Mouse (Mus musculus) MEL (cell line): ENCODE results near the gene Ganc. TPM values are rescaled to one million over a fixed set of nuclear protein-coding genes. Genes with fewer than 3 reads are reported as not detected.
A peak's percentile ranks its signal among the peaks of the same experiment; 100 is the strongest.

ENCODE experiments used
- DNase-seq: peaks from one replicate; pipeline ENCODE4 v3.0.0; 2011; ENCODE audit warnings: low read depth, low spot score
- H3K27ac ChIP-seq: 2 replicates; pipeline ENCODE4 v1.5.1; 2012; ENCODE audit warnings: low read depth, mild to moderate bottlenecking, control low read depth, low read length, moderate library complexity; ENCODE audit not compliant: control insufficient read depth
- H3K27me3 ChIP-seq, 2 experiments: fragments of 150-350 bp in 1 of 2; sonication (generic) in 1 of 2; 2 replicates each; pipeline ENCODE4 v1.6.1; 2012; ENCODE audit warnings: low read length in 2 of 2, mild to moderate bottlenecking in 2 of 2, improper control_type of control experiment in 1 of 2, moderate library complexity in 1 of 2; ENCODE audit not compliant: insufficient read depth in 2 of 2, control insufficient read depth in 1 of 2
- H3K36me3 ChIP-seq, 2 experiments: 2 replicates each; pipeline ENCODE4 v1.6.1; 2012 to 2014; ENCODE audit warnings: low read length in 2 of 2, improper control_type of control experiment in 1 of 2, inconsistent platforms in 1 of 2, mild to moderate bottlenecking in 1 of 2; ENCODE audit not compliant: insufficient read depth in 2 of 2, control insufficient read depth in 1 of 2
- H3K4me1 ChIP-seq, 2 experiments: fragments of 150-350 bp in 1 of 2; sonication (generic) in 1 of 2; 2 replicates each; pipeline ENCODE4 v1.6.1; 2012; ENCODE audit warnings: low read length in 2 of 2, improper control_type of control experiment in 1 of 2, mild to moderate bottlenecking in 1 of 2; ENCODE audit not compliant: insufficient read depth in 2 of 2, control insufficient read depth in 1 of 2
- H3K4me3 ChIP-seq, 2 experiments: fragments of 150-350 bp in 1 of 2; sonication (generic) in 1 of 2; 2 replicates each; pipeline ENCODE4 v1.5.1; 2012; ENCODE audit warnings: low read depth in 2 of 2, low read length in 2 of 2, mild to moderate bottlenecking in 2 of 2, moderate library complexity in 2 of 2, control low read depth in 1 of 2, improper control_type of control experiment in 1 of 2; ENCODE audit not compliant: control insufficient read depth in 1 of 2, insufficient read depth in 1 of 2
- H3K79me2 ChIP-seq: 2 replicates; pipeline ENCODE4 v1.6.1; 2012; ENCODE audit warnings: mild to moderate bottlenecking, low read length, moderate library complexity; ENCODE audit not compliant: control insufficient read depth, poor library complexity, insufficient read depth
- H3K9ac ChIP-seq: 2 replicates; pipeline ENCODE4 v1.6.1; 2012; ENCODE audit warnings: low read depth, mild to moderate bottlenecking, control low read depth, low read length, moderate library complexity; ENCODE audit not compliant: control insufficient read depth, poor library complexity, severe bottlenecking
- H3K9me3 ChIP-seq: fragments of 150-350 bp; sonication (generic); replicated peaks from 2 replicates; pipeline ENCODE4 v1.6.1; 2012; ENCODE audit warnings: mild to moderate bottlenecking, low read length, improper control_type of control experiment, moderate library complexity; ENCODE audit not compliant: insufficient read depth
- BHLHE40 ChIP-seq: IDR thresholded peaks from 2 replicates; pipeline ENCODE4 v1.6.1; 2012; ENCODE audit warnings: low read depth, mild to moderate bottlenecking, inconsistent platforms, low read length, improper control_type of control experiment, borderline replicate concordance
- CHD1 ChIP-seq: IDR thresholded peaks from 2 replicates; pipeline ENCODE4 v1.6.1; 2012; ENCODE audit warnings: low read depth, mild to moderate bottlenecking, inconsistent platforms, low read length, improper control_type of control experiment
- CHD2 ChIP-seq: IDR thresholded peaks from 2 replicates; pipeline ENCODE4 v1.6.1; 2011; ENCODE audit warnings: low read length, improper control_type of control experiment
- ELF1 ChIP-seq: IDR thresholded peaks from 2 replicates; pipeline ENCODE4 v1.6.1; 2014; ENCODE audit warnings: low read depth, mild to moderate bottlenecking, inconsistent platforms, low read length, improper control_type of control experiment, moderate library complexity
- ETS1 ChIP-seq: IDR thresholded peaks from 2 replicates; pipeline ENCODE4 v1.6.1; 2012; ENCODE audit warnings: low read depth, mild to moderate bottlenecking, inconsistent platforms, low read length, improper control_type of control experiment, moderate library complexity
- GABPA ChIP-seq: IDR thresholded peaks from 2 replicates; pipeline ENCODE4 v1.6.1; 2012; ENCODE audit warnings: low read depth, mild to moderate bottlenecking, inconsistent platforms, low read length, improper control_type of control experiment, moderate library complexity
- GATA1 ChIP-seq: IDR thresholded peaks from 2 replicates; pipeline ENCODE4 v1.6.1; 2011; ENCODE audit warnings: low read depth, low read length, improper control_type of control experiment
- KAT2A ChIP-seq: conservative IDR thresholded peaks from 2 replicates; pipeline ENCODE4 v1.6.1; 2012; ENCODE audit warnings: low read depth, low read length, improper control_type of control experiment, inconsistent platforms
- MAX ChIP-seq: IDR thresholded peaks from 2 replicates; pipeline ENCODE4 v1.6.1; 2011; ENCODE audit warnings: low read length, improper control_type of control experiment
- MAZ ChIP-seq: IDR thresholded peaks from 2 replicates; pipeline ENCODE4 v1.6.1; 2012; ENCODE audit warnings: low read depth, mild to moderate bottlenecking, inconsistent platforms, low read length, improper control_type of control experiment
- MEF2A ChIP-seq: IDR thresholded peaks from 2 replicates; pipeline ENCODE4 v1.6.1; 2014; ENCODE audit warnings: low read depth, mild to moderate bottlenecking, inconsistent platforms, low read length, improper control_type of control experiment; ENCODE audit not compliant: poor library complexity, insufficient replicate concordance, severe bottlenecking; ENCODE audit errors: extremely low read depth
- MXI1 ChIP-seq: IDR thresholded peaks from 2 replicates; pipeline ENCODE4 v1.6.1; 2011; ENCODE audit warnings: mild to moderate bottlenecking, low read depth, low read length, improper control_type of control experiment
- MYB ChIP-seq: IDR thresholded peaks from 2 replicates; pipeline ENCODE4 v1.6.1; 2011; ENCODE audit warnings: mild to moderate bottlenecking, low read depth, low read length, improper control_type of control experiment
- NELFE ChIP-seq: IDR thresholded peaks from 2 replicates; pipeline ENCODE4 v1.6.1; 2011; ENCODE audit warnings: low read depth, low read length, improper control_type of control experiment
- NRF1 ChIP-seq: IDR thresholded peaks from 2 replicates; pipeline ENCODE4 v1.6.1; 2014; ENCODE audit warnings: low read depth, mild to moderate bottlenecking, inconsistent platforms, low read length, improper control_type of control experiment, moderate library complexity; ENCODE audit not compliant: poor library complexity, insufficient read depth, severe bottlenecking
- POLR2A ChIP-seq, 2 experiments: IDR thresholded peaks; 2 replicates each; pipeline ENCODE4 v1.6.1; 2011 to 2012; ENCODE audit warnings: low read length in 2 of 2, mild to moderate bottlenecking in 2 of 2, control low read depth in 1 of 2, improper control_type of control experiment in 1 of 2, low read depth in 1 of 2, moderate library complexity in 1 of 2; ENCODE audit not compliant: control insufficient read depth in 1 of 2, insufficient read depth in 1 of 2, poor library complexity in 1 of 2
- RAD21 ChIP-seq: IDR thresholded peaks from 2 replicates; pipeline ENCODE4 v1.6.1; 2011; ENCODE audit warnings: mild to moderate bottlenecking, low read depth, low read length, improper control_type of control experiment
- RCOR1 ChIP-seq: IDR thresholded peaks from 2 replicates; pipeline ENCODE4 v1.6.1; 2012; ENCODE audit warnings: low read depth, mild to moderate bottlenecking, inconsistent platforms, low read length, improper control_type of control experiment
- SIN3A ChIP-seq: IDR thresholded peaks from 2 replicates; pipeline ENCODE4 v1.6.1; 2012; ENCODE audit warnings: low read length, improper control_type of control experiment, inconsistent platforms
- SMC3 ChIP-seq: IDR thresholded peaks from 2 replicates; pipeline ENCODE4 v1.6.1; 2011; ENCODE audit warnings: low read depth, low read length, improper control_type of control experiment
- TAL1 ChIP-seq: IDR thresholded peaks from 2 replicates; pipeline ENCODE4 v1.6.1; 2012; ENCODE audit warnings: mild to moderate bottlenecking, inconsistent platforms, low read length, moderate library complexity, mixed read lengths
- TBP ChIP-seq: IDR thresholded peaks from 2 replicates; pipeline ENCODE4 v1.8.0; 2011; ENCODE audit warnings: low read depth, low read length, improper control_type of control experiment
- TCF12 ChIP-seq: IDR thresholded peaks from 2 replicates; pipeline ENCODE4 v1.6.1; 2014; ENCODE audit warnings: low read depth, mild to moderate bottlenecking, inconsistent platforms, low read length, improper control_type of control experiment, moderate library complexity
- ZKSCAN1 ChIP-seq: IDR thresholded peaks from 2 replicates; pipeline ENCODE4 v1.6.1; 2012; ENCODE audit warnings: low read depth, mild to moderate bottlenecking, inconsistent platforms, low read length, improper control_type of control experiment, moderate library complexity
- ZMIZ1 ChIP-seq: IDR thresholded peaks from 2 replicates; pipeline ENCODE4 v1.6.1; 2012; ENCODE audit warnings: low read depth, mild to moderate bottlenecking, inconsistent platforms, low read length, improper control_type of control experiment, moderate library complexity
- ZNF384 ChIP-seq: IDR thresholded peaks from 2 replicates; pipeline ENCODE4 v1.6.1; 2012; ENCODE audit warnings: low read depth, mild to moderate bottlenecking, inconsistent platforms, low read length, improper control_type of control experiment
- polyA plus RNA-seq, 2 experiments: library from polyadenylated mRNA; stranded (reverse) in 1 of 2; unstranded in 1 of 2; fragments of >175 nt in 1 of 2; fragments of >200 nt in 1 of 2; gene quantifications; 2 replicates each; pipeline versions ENCODE4 v1.2.1 to v1.2.4; 2012; ENCODE audit warnings: low replicate concordance in 2 of 2, low read depth in 1 of 2; ENCODE audit not compliant: insufficient read length in 2 of 2, insufficient read depth in 1 of 2, missing spikeins in 1 of 2
- total RNA-seq: library from RNA; depleted of rRNA; stranded (reverse); fragments of 300-350 nt; gene quantifications from 2 replicates; pipeline ENCODE4 v1.2.3, GENCODE M21; 2012

Ganc gene
- total and polyA plus RNA-seq, 3 experiments, result 3.1 to 4.4 TPM; not detected in 1

DNA sequence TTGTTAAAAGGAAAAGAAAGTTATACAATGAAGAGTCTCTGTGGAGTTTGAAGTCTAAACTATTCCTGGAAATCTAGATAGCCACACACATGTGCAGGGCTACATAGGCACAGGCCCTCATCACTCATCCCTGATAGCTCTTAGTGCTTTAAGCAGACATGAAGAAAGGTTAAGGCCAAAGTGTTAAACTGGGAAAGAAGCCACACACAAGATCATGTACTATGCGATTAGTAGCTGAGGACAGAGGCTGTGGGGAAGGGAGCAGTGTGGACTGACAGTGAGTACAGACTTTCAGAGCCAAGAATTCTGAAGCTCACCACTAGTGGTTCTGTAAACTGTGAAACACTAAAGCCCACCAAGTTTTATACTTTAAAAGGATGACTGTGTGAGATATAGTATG is 12.8 kb upstream of the Ganc start:
- TF ChIP-seq ELF1, result no peak
- no peak for TF ChIP-seq RCOR1
- no peak for TF ChIP-seq MAZ
- TF ChIP-seq CHD2, result no peak
- no peak for TF ChIP-seq RAD21
- no peak for TF ChIP-seq SIN3A
- TF ChIP-seq ZNF384, result no peak
- no peak for TF ChIP-seq NRF1
- Histone ChIP-seq H3K79me2 (no peaks in the 10 kb centered on the region), H3K27me3 (no peaks in the 10 kb centered on the region), H3K27ac (no peak overlapping the region), H3K4me1 (no peaks in the 10 kb centered on the region), H3K9me3 (no peaks in the 10 kb centered on the region), H3K4me3 (no peak overlapping the region), H3K36me3 (peaks cover 0 to 37% of the 10 kb centered on the region in 2 experiments; a peak in 2 of 4 replicates), H3K9ac (no peak overlapping the region)
- DNase-seq, result no peak

- Histone ChIP-seq H3K4me1 (no peaks in the 10 kb centered on the region), H3K9ac (no peak overlapping the region), H3K79me2 (no peaks in the 10 kb centered on the region), H3K4me3 (no peak overlapping the region), H3K36me3 (peaks cover 0 to 36% of the 10 kb centered on the region in 2 experiments; a peak in 2 of 4 replicates), H3K27ac (no peak overlapping the region), H3K9me3 (no peaks in the 10 kb centered on the region), H3K27me3 (no peaks in the 10 kb centered on the region)
- no peak for TF ChIP-seq RCOR1
- TF ChIP-seq POLR2A (IDR thresholded peaks at IDR 0.05; ENCODE audit: control insufficient read depth in 1 of 2, insufficient read depth in 1 of 2, low read depth in 1 of 2, low read length in 2 of 2, poor library complexity in 1 of 2), result no peak
- no peak for TF ChIP-seq TBP
- TF ChIP-seq KAT2A, result no peak
- TF ChIP-seq ZKSCAN1, result no peak
- TF ChIP-seq SMC3, result peak; percentile 14; the same call in 1 of the 2 replicates
- TF ChIP-seq ETS1, result no peak
- TF ChIP-seq, all 39 proteins: peak for 1
- DNase-seq, result no peak
Measured at GRCm38 (mm10) chr2:120392406-120392805, 11.3 kb upstream of the Ganc start.

- no peak overlapping the region for H3K4me3 ChIP-seq
- TF ChIP-seq MYB (no peak), GATA1 (no peak), TAL1 (no peak), ETS1 (no peak), CHD1 (no peak), TBP (no peak), RAD21 (no peak), MXI1 (no peak), MAX (no peak), GABPA (no peak), BHLHE40 (no peak), ZMIZ1 (no peak), NELFE (no peak), MEF2A (no peak), TCF12 (no peak), ZNF384 (no peak)
- TF ChIP-seq, all 39 proteins: peak for 0
- Histone ChIP-seq H3K4me1 (peaks cover 4 to 5% of the 10 kb centered on the region in 2 experiments; a peak in 3 of 4 replicates), H3K27ac (no peak overlapping the region), H3K9me3 (no peaks in the 10 kb centered on the region), H3K27me3 (no peaks in the 10 kb centered on the region), H3K36me3 (peaks cover 7 to 22% of the 10 kb centered on the region in 2 experiments), H3K9ac (no peak overlapping the region), H3K79me2 (peaks cover 21% of the 10 kb centered on the region)
- no peak for DNase-seq
Measured at GRCm38 (mm10) chr2:120397951-120398350, 5.7 kb upstream of the Ganc start.
